Mouse (Mus musculus) hindbrain, embryonic 10.5 days (tissue): ENCODE results near the gene Usp47. TPM values are rescaled to one million over a fixed set of nuclear protein-coding genes. Genes with fewer than 3 reads are reported as not detected.
A peak's percentile ranks its signal among the peaks of the same experiment; 100 is the strongest.

Experiments
- DNase-seq: peaks from one replicate; pipeline ENCODE4 v3.0.0-alpha.2; 2017; ENCODE audit warnings: low spot score
- H3K27ac ChIP-seq: fragments of 300-500 bp; sonication (generic); 2 replicates; pipeline ENCODE4 v1.5.1; 2016; ENCODE audit warnings: mild to moderate bottlenecking, moderate library complexity
- H3K27me3 ChIP-seq: fragments of 300-500 bp; sonication (generic); 2 replicates; pipeline ENCODE4 v1.6.1; 2016; ENCODE audit warnings: mild to moderate bottlenecking; ENCODE audit not compliant: poor library complexity, insufficient read depth, severe bottlenecking
- H3K36me3 ChIP-seq: fragments of 300-500 bp; sonication (generic); 2 replicates; pipeline ENCODE4 v1.6.1; 2016; ENCODE audit warnings: mild to moderate bottlenecking, moderate library complexity
- H3K4me1 ChIP-seq: fragments of 300-500 bp; sonication (generic); replicated peaks from 2 replicates; pipeline ENCODE4 v1.6.1; 2016; ENCODE audit warnings: mild to moderate bottlenecking
- H3K4me3 ChIP-seq: fragments of 300-500 bp; sonication (generic); 2 replicates; pipeline ENCODE4 v1.5.1; 2016; ENCODE audit warnings: mild to moderate bottlenecking, moderate library complexity
- H3K9me3 ChIP-seq: fragments of 300-500 bp; sonication (generic); 2 replicates; pipeline ENCODE4 v1.6.1; 2016; ENCODE audit warnings: mild to moderate bottlenecking, moderate library complexity
- WGBS: fragments of 180-500 bp; shearing (Covaris S2); methylation state at CpG from one replicate; pipeline ENCODE4 v1.1.7; 2016; 5-methylcytosine and 5-hydroxymethylcytosine counted together
- polyA plus RNA-seq: library from polyadenylated mRNA; unstranded; fragments of >200 nt; fragmentation: Nextera tagmentation; extraction: Ambion mirVana; gene quantifications from 2 replicates; pipeline ENCODE4 v1.2.1, GENCODE M21; 2016

The Usp47 gene
- 70.9 and 82.0 TPM in 2 replicates for polyA plus RNA-seq

GRCm38 (mm10) chr7:112023150-112023600, at the start of gene Usp47:
Gene Usp47, plus strand, starts transcription at chr7:112023504.
- peaks cover 34% of the 10 kb centered on the region for H3K4me1 ChIP-seq
- peak within 1 kb of the TSS; percentile 96 for H3K4me3 ChIP-seq
- H3K36me3 ChIP-seq, result peaks cover 2% of the 10 kb centered on the region; the same call in 1 of the 2 replicates
- H3K9me3 ChIP-seq, result no peaks in the 10 kb centered on the region
- DNase-seq, result peak; percentile 88
- WGBS, result under 1% methylated on average over 54 of the region's 54 CpGs
- H3K27ac ChIP-seq, result peak within 1 kb of the TSS; percentile 100
- H3K27me3 ChIP-seq, result no peaks in the 10 kb centered on the region

- Histone ChIP-seq H3K4me3 (no peak overlapping the region), H3K9me3 (no peaks in the 10 kb centered on the region), H3K4me1 (no peaks in the 10 kb centered on the region), H3K36me3 (no peaks in the 10 kb centered on the region), H3K27me3 (no peaks in the 10 kb centered on the region), H3K27ac (no peak overlapping the region)
- WGBS, result 80% methylated on average over 2 of the region's 2 CpGs
- no peak for DNase-seq
These were observed 46.9 kb upstream of the Usp47 start for GRCm38 (mm10) chr7:111976401-111976800.

GRCm38 (mm10) chr7:111977871-111978270, 45.4 kb upstream of the Usp47 start:
- WGBS, result 89% methylated on average over 3 of the region's 3 CpGs
- DNase-seq, result no peak
- H3K4me3 ChIP-seq, result no peak overlapping the region

GRCm38 (mm10) chr7:111982296-111982695, 41.0 kb upstream of the Usp47 start:
- Histone ChIP-seq H3K36me3 (no peaks in the 10 kb centered on the region), H3K27ac (no peak overlapping the region), H3K4me3 (no peak overlapping the region), H3K9me3 (0 out of 2 replicates have a peak, but pooled peaks cover 4% of the 10 kb centered on the region), H3K4me1 (no peaks in the 10 kb centered on the region), H3K27me3 (no peaks in the 10 kb centered on the region)
- no peak for DNase-seq
- 94% methylated on average over 15 of the region's 15 CpGs for WGBS

More at GRCm38 (mm10) chr7:111977871-111978270, 45.4 kb upstream of the Usp47 start:
- no peaks in the 10 kb centered on the region for H3K4me1 ChIP-seq
- no peak overlapping the region for H3K27ac ChIP-seq
- no peaks in the 10 kb centered on the region for H3K36me3 ChIP-seq
- 0 out of 2 replicates have a peak, but pooled peaks cover 4% of the 10 kb centered on the region for H3K9me3 ChIP-seq
- no peaks in the 10 kb centered on the region for H3K27me3 ChIP-seq

- Histone ChIP-seq H3K9me3 (0 out of 2 replicates have a peak, but pooled peaks cover 4% of the 10 kb centered on the region), H3K27me3 (no peaks in the 10 kb centered on the region), H3K36me3 (no peaks in the 10 kb centered on the region), H3K27ac (no peak overlapping the region), H3K4me1 (no peaks in the 10 kb centered on the region), H3K4me3 (no peak overlapping the region)
- no peak for DNase-seq
- WGBS, result 94% methylated on average over 3 of the region's 3 CpGs
These were observed 38.8 kb upstream of the Usp47 start for GRCm38 (mm10) chr7:111984530-111984929.

- no peak for DNase-seq
- H3K4me1 ChIP-seq, result no peaks in the 10 kb centered on the region
- H3K27ac ChIP-seq, result no peak overlapping the region
- no peaks in the 10 kb centered on the region for H3K27me3 ChIP-seq
- WGBS, result 87% methylated on average over 4 of the region's 4 CpGs
- no peaks in the 10 kb centered on the region for H3K36me3 ChIP-seq
- no peak overlapping the region for H3K4me3 ChIP-seq
- H3K9me3 ChIP-seq, result 0 out of 2 replicates have a peak, but pooled peaks cover 4% of the 10 kb centered on the region
These were observed 38.0 kb upstream of the Usp47 start for GRCm38 (mm10) chr7:111985266-111985665.

- no peaks in the 10 kb centered on the region for H3K36me3 ChIP-seq
- no peak for DNase-seq
- H3K4me3 ChIP-seq, result no peak overlapping the region
- 0 out of 2 replicates have a peak, but pooled peaks cover 4% of the 10 kb centered on the region for H3K9me3 ChIP-seq
- H3K4me1 ChIP-seq, result no peaks in the 10 kb centered on the region
- H3K27me3 ChIP-seq, result no peaks in the 10 kb centered on the region
- 83% methylated on average over 3 of the region's 3 CpGs for WGBS
- H3K27ac ChIP-seq, result no peak overlapping the region
These were observed 36.4 kb upstream of the Usp47 start for GRCm38 (mm10) chr7:111986906-111987305.

GRCm38 (mm10) chr7:111997441-111997840, 25.9 kb upstream of the Usp47 start:
- Histone ChIP-seq H3K27ac (no peak overlapping the region), H3K27me3 (no peaks in the 10 kb centered on the region), H3K4me1 (no peaks in the 10 kb centered on the region), H3K9me3 (peaks cover 9% of the 10 kb centered on the region; the same call in 1 of the 2 replicates), H3K4me3 (no peak overlapping the region), H3K36me3 (no peaks in the 10 kb centered on the region)
- 89% methylated on average over 2 of the region's 2 CpGs for WGBS
- DNase-seq, result no peak

GRCm38 (mm10) chr7:111998446-111999004, 24.8 kb upstream of the Usp47 start:
- Histone ChIP-seq H3K4me1 (no peaks in the 10 kb centered on the region), H3K9me3 (peaks cover 9% of the 10 kb centered on the region; the same call in 1 of the 2 replicates), H3K36me3 (no peaks in the 10 kb centered on the region), H3K27ac (no peak overlapping the region), H3K27me3 (no peaks in the 10 kb centered on the region), H3K4me3 (no peak overlapping the region)
- WGBS, result 70% methylated on average over 6 of the region's 6 CpGs
- no peak for DNase-seq

GRCm38 (mm10) chr7:111999376-111999775, 23.9 kb upstream of the Usp47 start:
- Histone ChIP-seq H3K4me1 (no peaks in the 10 kb centered on the region), H3K36me3 (no peaks in the 10 kb centered on the region), H3K27ac (no peak overlapping the region), H3K27me3 (no peaks in the 10 kb centered on the region), H3K9me3 (peaks cover 9% of the 10 kb centered on the region; the same call in 1 of the 2 replicates), H3K4me3 (no peak overlapping the region)
- DNase-seq, result no peak

GRCm38 (mm10) chr7:112000166-112000565, 23.1 kb upstream of the Usp47 start:
- Histone ChIP-seq H3K27me3 (no peaks in the 10 kb centered on the region), H3K4me3 (no peak overlapping the region), H3K36me3 (no peaks in the 10 kb centered on the region), H3K4me1 (no peaks in the 10 kb centered on the region), H3K27ac (no peak overlapping the region), H3K9me3 (peaks cover 9% of the 10 kb centered on the region; the same call in 1 of the 2 replicates)
- no peak for DNase-seq
- WGBS, result 81% methylated on average over 1 of the region's 1 CpGs

GRCm38 (mm10) chr7:112010511-112010910, 12.8 kb upstream of the Usp47 start:
- no peaks in the 10 kb centered on the region for H3K4me1 ChIP-seq
- H3K9me3 ChIP-seq, result no peaks in the 10 kb centered on the region
- H3K27me3 ChIP-seq, result no peaks in the 10 kb centered on the region
- no peak for DNase-seq
- no peak overlapping the region for H3K4me3 ChIP-seq
- 72% methylated on average over 2 of the region's 2 CpGs for WGBS
- H3K36me3 ChIP-seq, result no peaks in the 10 kb centered on the region
- H3K27ac ChIP-seq, result no peak overlapping the region

- Histone ChIP-seq H3K27ac (no peak overlapping the region), H3K27me3 (no peaks in the 10 kb centered on the region), H3K4me1 (no peaks in the 10 kb centered on the region), H3K4me3 (no peak overlapping the region), H3K9me3 (no peaks in the 10 kb centered on the region), H3K36me3 (no peaks in the 10 kb centered on the region)
- DNase-seq, result no peak
- 80% methylated on average over 4 of the region's 4 CpGs for WGBS
These were observed 12.3 kb upstream of the Usp47 start for GRCm38 (mm10) chr7:112010976-112011375.
